Mouse (Mus musculus) embryo, embryonic 10 days (tissue): ENCODE measurements around the gene Btbd35f28.
"Not testable (repeated sequence)": the region's sequence is repeated elsewhere in the genome, so short reads cannot be mapped to it uniquely, and the experiment has no call there.

Experiments used
- DNase-seq: peaks from one replicate; pipeline ENCODE4 v3.0.0-alpha.2; 2015; ENCODE audit warnings: low spot score

Btbd35f28 gene

GRCm38 (mm10) chrX:4196276-4196675 lies at the start of gene Btbd35f28:
Gene Btbd35f28, plus strand, starts transcription at chrX:4196576.
- not testable (repeated sequence) for DNase-seq
